Mouse (Mus musculus) CH12.LX (cell line): ENCODE results near the gene Hist1h2bh. TPM values are rescaled to one million over a fixed set of nuclear protein-coding genes. Genes with fewer than 3 reads are reported as not detected.

Experiments
- polyA plus RNA-seq: library from polyadenylated mRNA; unstranded; fragments of >175 nt; gene quantifications from 2 replicates; pipeline ENCODE4 v1.2.1, GENCODE M21; 2012; ENCODE audit warnings: low read depth; ENCODE audit not compliant: insufficient read length
- total RNA-seq, 2 experiments: library from RNA; depleted of rRNA; stranded (reverse); fragments of 300-350 nt in 1 of 2; fragments of >200 nt in 1 of 2; gene quantifications; 2 replicates each; pipeline ENCODE4 v1.2.3; 2012 to 2014

Hist1h2bh gene
- total and polyA plus RNA-seq, 3 experiments: 0.77 to 261 (median 8.0) TPM

Other genes starting within 250 kb of the Hist1h2bh start
Only the 20 nearest of the 34 such genes appear.
- gene Abt1, start 119.5 kb downstream of the Hist1h2bh start, total RNA-seq (2012; rRNA removed): 10.1 and 13.1 TPM in 2 replicates
- 14.4 and 15.4 TPM in 2 replicates for gene Abt1, start 119.5 kb downstream of the Hist1h2bh start, total RNA-seq (2014; rRNA removed)
- gene Abt1, start 119.5 kb downstream of the Hist1h2bh start, polyA plus RNA-seq: 11.7 and 12.9 TPM in 2 replicates
- 0.38 and 0.51 TPM in 2 replicates for gene Btn1a1, start 77.5 kb downstream of the Hist1h2bh start, total RNA-seq (2012; rRNA removed)
- gene Btn1a1, start 77.5 kb downstream of the Hist1h2bh start, total RNA-seq (2014; rRNA removed): 0.20 TPM in 2 replicates
- gene Btn1a1, start 77.5 kb downstream of the Hist1h2bh start, polyA plus RNA-seq: 0.08 and 0.21 TPM in 2 replicates
- 1.1 and 1.3 TPM in 2 replicates for gene Btn2a2, start 54.5 kb downstream of the Hist1h2bh start, total RNA-seq (2012; rRNA removed)
- 1.2 and 1.3 TPM in 2 replicates for gene Btn2a2, start 54.5 kb downstream of the Hist1h2bh start, total RNA-seq (2014; rRNA removed)
- gene Btn2a2, start 54.5 kb downstream of the Hist1h2bh start, polyA plus RNA-seq: 2.1 and 2.8 TPM in 2 replicates
- gene Hist1h4h, start 12.3 kb downstream of the Hist1h2bh start, total RNA-seq (2012; rRNA removed): 4,350 and 4,957 TPM in 2 replicates
- gene Hist1h4h, start 12.3 kb downstream of the Hist1h2bh start, total RNA-seq (2014; rRNA removed): 14.0 and 19.4 TPM in 2 replicates
- 3.4 and 5.5 TPM in 2 replicates for gene Hist1h4h, start 12.3 kb downstream of the Hist1h2bh start, polyA plus RNA-seq
- 824 and 932 TPM in 2 replicates for gene Hist1h2af, start 9.5 kb downstream of the Hist1h2bh start, total RNA-seq (2012; rRNA removed)
- 45.2 and 57.1 TPM in 2 replicates for gene Hist1h2af, start 9.5 kb downstream of the Hist1h2bh start, total RNA-seq (2014; rRNA removed)
- gene Hist1h2af, start 9.5 kb downstream of the Hist1h2bh start, polyA plus RNA-seq: 68.6 and 97.0 TPM in 2 replicates
- gene Hist1h3g, start 8.0 kb downstream of the Hist1h2bh start, total RNA-seq (2012; rRNA removed): 608 and 749 TPM in 2 replicates
- 50.1 and 75.3 TPM in 2 replicates for gene Hist1h3g, start 8.0 kb downstream of the Hist1h2bh start, total RNA-seq (2014; rRNA removed)
- 3.4 and 3.6 TPM in 2 replicates for gene Hist1h3g, start 8.0 kb downstream of the Hist1h2bh start, polyA plus RNA-seq
- 553 and 608 TPM in 2 replicates for gene Hist1h3f, start 660 bp upstream of the Hist1h2bh start, total RNA-seq (2012; rRNA removed)
- gene Hist1h3f, start 660 bp upstream of the Hist1h2bh start, total RNA-seq (2014; rRNA removed): 5.1 and 8.0 TPM in 2 replicates
- 0.23 and 0.30 TPM in 2 replicates for gene Hist1h3f, start 660 bp upstream of the Hist1h2bh start, polyA plus RNA-seq
- gene Hist1h4f, start 8.3 kb upstream of the Hist1h2bh start, total RNA-seq (2012; rRNA removed): 4,390 and 4,902 TPM in 2 replicates
- gene Hist1h4f, start 8.3 kb upstream of the Hist1h2bh start, total RNA-seq (2014; rRNA removed): 17.8 and 27.1 TPM in 2 replicates
- 4.0 and 9.0 TPM in 2 replicates for gene Hist1h4f, start 8.3 kb upstream of the Hist1h2bh start, polyA plus RNA-seq
- 112 and 132 TPM in 2 replicates for gene Hist1h1d, start 9.9 kb upstream of the Hist1h2bh start, total RNA-seq (2012; rRNA removed)
- gene Hist1h1d, start 9.9 kb upstream of the Hist1h2bh start, total RNA-seq (2014; rRNA removed): 1.8 and 2.3 TPM in 2 replicates
- gene Hist1h1d, start 9.9 kb upstream of the Hist1h2bh start, polyA plus RNA-seq: 0.11 and 0.14 TPM in 2 replicates
- 1,307 and 1,484 TPM in 2 replicates for gene Hist1h3e, start 19.0 kb upstream of the Hist1h2bh start, total RNA-seq (2012; rRNA removed)
- gene Hist1h3e, start 19.0 kb upstream of the Hist1h2bh start, total RNA-seq (2014; rRNA removed): 20.6 and 24.2 TPM in 2 replicates
- 2.2 and 3.1 TPM in 2 replicates for gene Hist1h3e, start 19.0 kb upstream of the Hist1h2bh start, polyA plus RNA-seq
- gene Hist1h2ae, start 27.8 kb upstream of the Hist1h2bh start, total RNA-seq (2012; rRNA removed): 648 and 652 TPM in 2 replicates
- gene Hist1h2ae, start 27.8 kb upstream of the Hist1h2bh start, total RNA-seq (2014; rRNA removed): 13.4 and 16.3 TPM in 2 replicates
- gene Hist1h2ae, start 27.8 kb upstream of the Hist1h2bh start, polyA plus RNA-seq: 1.4 and 3.5 TPM in 2 replicates
- 2,765 and 3,252 TPM in 2 replicates for gene Hist1h2bg, start 28.0 kb upstream of the Hist1h2bh start, total RNA-seq (2012; rRNA removed)
- 118 and 136 TPM in 2 replicates for gene Hist1h2bg, start 28.0 kb upstream of the Hist1h2bh start, total RNA-seq (2014; rRNA removed)
- gene Hist1h2bg, start 28.0 kb upstream of the Hist1h2bh start, polyA plus RNA-seq: 9.1 and 9.4 TPM in 2 replicates
- gene Hist1h2bf, start 30.8 kb upstream of the Hist1h2bh start, total RNA-seq (2012; rRNA removed): 1,243 and 1,273 TPM in 2 replicates
- gene Hist1h2bf, start 30.8 kb upstream of the Hist1h2bh start, total RNA-seq (2014; rRNA removed): 28.3 and 50.8 TPM in 2 replicates
- 1.7 TPM in 1 of 2 replicates, not detected in the other for gene Hist1h2bf, start 30.8 kb upstream of the Hist1h2bh start, polyA plus RNA-seq
- gene Hist1h2ad, start 31.0 kb upstream of the Hist1h2bh start, total RNA-seq (2012; rRNA removed): 744 and 796 TPM in 2 replicates
- 9.1 and 13.2 TPM in 2 replicates for gene Hist1h2ad, start 31.0 kb upstream of the Hist1h2bh start, total RNA-seq (2014; rRNA removed)
- gene Hist1h2ad, start 31.0 kb upstream of the Hist1h2bh start, polyA plus RNA-seq: 0.53 TPM in 1 of 2 replicates, not detected in the other
- 164 and 182 TPM in 2 replicates for gene Hist1h3d, start 32.4 kb upstream of the Hist1h2bh start, total RNA-seq (2012; rRNA removed)
- gene Hist1h3d, start 32.4 kb upstream of the Hist1h2bh start, total RNA-seq (2014; rRNA removed): 10.3 and 13.5 TPM in 2 replicates
- gene Hist1h3d, start 32.4 kb upstream of the Hist1h2bh start, polyA plus RNA-seq: 0.65 and 0.94 TPM in 2 replicates
- gene Hist1h4d, start 38.2 kb upstream of the Hist1h2bh start, total RNA-seq (2012; rRNA removed): 1,558 and 1,831 TPM in 2 replicates
- gene Hist1h4d, start 38.2 kb upstream of the Hist1h2bh start, total RNA-seq (2014; rRNA removed): 13.8 and 27.7 TPM in 2 replicates
- gene Hist1h4d, start 38.2 kb upstream of the Hist1h2bh start, polyA plus RNA-seq: 2.4 and 6.7 TPM in 2 replicates
- gene Hist1h2be, start 77.7 kb upstream of the Hist1h2bh start, total RNA-seq (2012; rRNA removed): 268 and 282 TPM in 2 replicates
- 3.4 and 4.7 TPM in 2 replicates for gene Hist1h2be, start 77.7 kb upstream of the Hist1h2bh start, total RNA-seq (2014; rRNA removed)
- 0.57 and 0.70 TPM in 2 replicates for gene Hist1h2be, start 77.7 kb upstream of the Hist1h2bh start, polyA plus RNA-seq
- 486 and 504 TPM in 2 replicates for gene Hist1h1e, start 79.2 kb upstream of the Hist1h2bh start, total RNA-seq (2012; rRNA removed)
- gene Hist1h1e, start 79.2 kb upstream of the Hist1h2bh start, total RNA-seq (2014; rRNA removed): 12.2 and 18.3 TPM in 2 replicates
- gene Hist1h1e, start 79.2 kb upstream of the Hist1h2bh start, polyA plus RNA-seq: 1.5 and 1.9 TPM in 2 replicates
- gene Hist1h2ac, start 140.6 kb upstream of the Hist1h2bh start, total RNA-seq (2012; rRNA removed): 114 and 122 TPM in 2 replicates
- 0.96 and 0.97 TPM in 2 replicates for gene Hist1h2ac, start 140.6 kb upstream of the Hist1h2bh start, total RNA-seq (2014; rRNA removed)
- 0.14 TPM in 1 of 2 replicates, not detected in the other for gene Hist1h2ac, start 140.6 kb upstream of the Hist1h2bh start, polyA plus RNA-seq
- 436 and 456 TPM in 2 replicates for gene Hist1h2bc, start 140.8 kb upstream of the Hist1h2bh start, total RNA-seq (2012; rRNA removed)
- gene Hist1h2bc, start 140.8 kb upstream of the Hist1h2bh start, total RNA-seq (2014; rRNA removed): 16.1 and 17.4 TPM in 2 replicates
- gene Hist1h2bc, start 140.8 kb upstream of the Hist1h2bh start, polyA plus RNA-seq: 1.1 and 2.2 TPM in 2 replicates